Mouse (Mus musculus) intestine, postnatal 0 days (tissue): ENCODE measurements around the gene Foxa2. TPM values are rescaled to one million over a fixed set of nuclear protein-coding genes. Genes with fewer than 3 reads are reported as not detected.
A peak's percentile ranks its signal among the peaks of the same experiment; 100 is the strongest.

Experiments
- ATAC-seq: fragments of 200-750 bp; cut with Nextera tagmentation; 2 replicates; pipeline ENCODE4 v1.8.0; 2017; ENCODE audit warnings: mild to moderate bottlenecking, moderate TSS enrichment, moderate library complexity
- H3K27ac ChIP-seq: fragments of 300-500 bp; sonication (generic); 2 replicates; pipeline ENCODE4 v1.5.1; 2014; ENCODE audit warnings: mild to moderate bottlenecking, low read depth, low read length, moderate library complexity
- H3K27me3 ChIP-seq: fragments of 300-500 bp; sonication (generic); replicated peaks from 2 replicates; pipeline ENCODE4 v1.6.1; 2014; ENCODE audit warnings: low read length, mixed read lengths; ENCODE audit not compliant: control insufficient read depth, insufficient read depth
- H3K36me3 ChIP-seq: fragments of 300-500 bp; sonication (generic); 2 replicates; pipeline ENCODE4 v1.6.1; 2014; ENCODE audit warnings: mild to moderate bottlenecking, moderate library complexity; ENCODE audit not compliant: control insufficient read depth, insufficient read depth
- H3K4me1 ChIP-seq: fragments of 300-500 bp; sonication (generic); replicated peaks from 2 replicates; pipeline ENCODE4 v1.6.1; 2014; ENCODE audit warnings: antibody characterized with exemption, low read length, mixed read lengths; ENCODE audit not compliant: control insufficient read depth, insufficient read depth
- H3K4me2 ChIP-seq: fragments of 300-500 bp; sonication (generic); replicated peaks from 2 replicates; pipeline ENCODE4 v1.6.1; 2014; ENCODE audit warnings: low read depth, mild to moderate bottlenecking, moderate library complexity
- H3K4me3 ChIP-seq: fragments of 300-500 bp; sonication (generic); 2 replicates; pipeline ENCODE4 v1.5.1; 2014; ENCODE audit warnings: low read depth, low read length
- H3K9ac ChIP-seq: fragments of 300-500 bp; sonication (generic); 2 replicates; pipeline ENCODE4 v1.6.1; 2014; ENCODE audit warnings: mild to moderate bottlenecking, low read depth, low read length
- H3K9me3 ChIP-seq: fragments of 300-500 bp; sonication (generic); 2 replicates; pipeline ENCODE4 v1.6.1; 2016; ENCODE audit warnings: mixed run types; ENCODE audit not compliant: control insufficient read depth
- CTCF ChIP-seq: sonication (generic); IDR thresholded peaks from 2 replicates; pipeline ENCODE4 v1.5.1; 2016; ENCODE audit warnings: low read depth, mild to moderate bottlenecking, control low read depth, antibody characterized with exemption, moderate library complexity
- WGBS: fragments of 180-500 bp; shearing (Covaris S2); extraction: QIAGEN DNeasy Blood & Tissue Kit; methylation state at CpG from one replicate; pipeline ENCODE4 v1.1.7; 2014; 5-methylcytosine and 5-hydroxymethylcytosine counted together
- polyA plus RNA-seq: library from polyadenylated mRNA; unstranded; fragments of >200 nt; fragmentation: Nextera tagmentation; extraction: Ambion mirVana; gene quantifications from 2 replicates; pipeline ENCODE4 v1.2.1, GENCODE M21; 2015

The Foxa2 gene
- polyA plus RNA-seq, 1 experiment from 2014 or later: 1.5 TPM

GRCm38 (mm10) chr2:148044877-148045539 is 1.8 kb downstream of the Foxa2 start:
- peaks cover 97% of the 10 kb centered on the region for H3K27me3 ChIP-seq
- WGBS: under 1% methylated on average over 26 of the region's 26 CpGs
- H3K4me2 ChIP-seq: peak overlapping the region; percentile 79
- no peak overlapping the region for H3K9ac ChIP-seq
- ATAC-seq: no peak
- H3K4me1 ChIP-seq: no peaks in the 10 kb centered on the region
- H3K4me3 ChIP-seq: peak overlapping the region; percentile 45
- no peak overlapping the region for H3K27ac ChIP-seq
- no peaks in the 10 kb centered on the region for H3K9me3 ChIP-seq
- no peak for TF ChIP-seq CTCF
- no peaks in the 10 kb centered on the region for H3K36me3 ChIP-seq

DNA sequence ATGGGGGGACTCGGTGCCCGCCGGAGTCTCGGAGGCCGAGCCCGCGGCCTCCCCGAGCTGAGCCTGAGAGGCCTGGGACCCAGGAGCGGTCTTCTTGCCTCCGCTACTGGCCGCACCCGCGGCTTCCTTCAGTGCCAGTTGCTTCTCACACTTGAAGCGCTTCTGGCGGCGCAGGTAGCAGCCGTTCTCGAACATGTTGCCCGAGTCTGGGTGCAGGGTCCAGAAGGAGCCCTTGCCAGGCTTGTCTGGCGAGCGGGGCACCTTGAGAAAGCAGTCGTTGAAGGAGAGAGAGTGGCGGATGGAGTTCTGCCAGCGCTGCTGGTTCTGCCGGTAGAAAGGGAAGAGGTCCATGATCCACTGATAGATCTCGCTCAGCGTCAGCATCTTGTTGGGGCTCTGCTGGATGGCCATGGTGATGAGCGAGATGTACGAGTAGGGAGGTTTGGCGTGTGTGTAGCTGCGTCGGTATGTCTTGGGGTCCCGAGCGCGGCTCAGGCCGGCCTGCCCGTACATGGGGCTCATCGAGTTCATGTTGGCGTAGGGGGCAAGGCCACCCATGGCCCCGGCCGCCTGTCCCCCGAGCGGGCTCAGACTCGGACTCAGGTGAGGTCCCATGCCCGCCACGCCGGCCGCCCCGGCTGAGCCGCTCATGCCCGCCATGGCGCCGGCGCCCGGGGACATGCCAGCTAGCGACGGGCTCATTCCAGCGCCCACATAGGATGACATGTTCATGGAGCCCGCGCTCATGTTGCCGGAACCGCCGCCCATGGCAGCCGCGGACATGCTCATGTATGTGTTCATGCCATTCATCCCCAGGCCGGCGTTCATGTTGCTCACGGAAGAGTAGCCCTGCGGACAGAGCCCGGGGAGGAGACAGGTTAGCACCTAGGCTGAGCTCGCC is 2.5 kb downstream of the Foxa2 start:
- TF ChIP-seq CTCF: no peak
- Histone ChIP-seq H3K9me3 (no peaks in the 10 kb centered on the region), H3K9ac (no peak overlapping the region), H3K36me3 (no peaks in the 10 kb centered on the region), H3K4me2 (peak overlapping the region; percentile 79), H3K4me1 (no peaks in the 10 kb centered on the region), H3K27me3 (peaks cover 98% of the 10 kb centered on the region), H3K27ac (no peak overlapping the region), H3K4me3 (peak overlapping the region; percentile 45)
- no peak for ATAC-seq
- 16% methylated on average over 71 of the region's 71 CpGs for WGBS

DNA sequence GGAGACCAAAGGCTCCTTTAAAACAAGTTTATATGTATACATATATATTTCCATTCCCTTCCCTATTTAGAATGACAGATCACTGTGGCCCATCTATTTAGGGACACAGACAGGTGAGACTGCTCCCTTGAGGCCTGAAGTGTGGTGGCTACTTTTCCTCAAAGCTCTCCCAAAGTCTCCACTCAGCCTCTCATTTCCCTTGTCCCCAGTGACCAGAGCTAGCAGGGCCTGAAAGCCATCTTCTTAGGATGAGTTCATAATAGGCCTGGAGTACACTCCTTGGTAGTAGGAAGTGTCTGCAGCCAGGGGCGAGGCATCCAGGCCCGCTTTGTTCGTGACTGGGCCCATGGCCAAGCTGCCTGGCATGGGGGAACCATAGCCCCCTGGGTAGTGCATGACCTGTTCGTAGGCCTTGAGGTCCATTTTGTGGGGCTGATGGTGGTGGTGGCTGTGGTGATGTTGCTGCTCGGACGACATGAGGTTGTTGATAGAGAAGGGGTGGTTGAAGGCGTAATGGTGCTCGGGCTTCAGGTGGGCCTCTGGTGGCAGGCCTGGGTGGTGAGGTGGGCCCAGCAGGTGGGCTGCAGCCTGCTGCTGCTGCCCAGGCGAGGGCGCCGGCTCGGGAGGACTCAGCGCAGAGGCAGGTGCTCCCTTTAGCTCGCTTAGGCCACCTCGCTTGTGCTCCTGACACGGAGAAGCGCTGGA is 3.3 kb downstream of the Foxa2 start:
- peak overlapping the region; percentile 45; the same call in 1 of the 2 replicates for H3K4me3 ChIP-seq
- no peak for ATAC-seq
- no peaks in the 10 kb centered on the region for H3K4me1 ChIP-seq
- WGBS: 49% methylated on average over 17 of the region's 17 CpGs
- peak overlapping the region; percentile 79 for H3K4me2 ChIP-seq
- H3K9me3 ChIP-seq: no peaks in the 10 kb centered on the region
- H3K27me3 ChIP-seq: peaks cover 98% of the 10 kb centered on the region
- TF ChIP-seq CTCF: no peak
- H3K36me3 ChIP-seq: no peaks in the 10 kb centered on the region
- no peak overlapping the region for H3K27ac ChIP-seq
- H3K9ac ChIP-seq: no peak overlapping the region

- Histone ChIP-seq H3K9ac (no peak overlapping the region), H3K27ac (no peak overlapping the region), H3K27me3 (peaks cover 98% of the 10 kb centered on the region), H3K36me3 (no peaks in the 10 kb centered on the region), H3K4me1 (no peaks in the 10 kb centered on the region), H3K4me3 (no peak overlapping the region), H3K9me3 (no peaks in the 10 kb centered on the region), H3K4me2 (no peak overlapping the region)
- WGBS: 61% methylated on average over 3 of the region's 3 CpGs
- ATAC-seq: no peak
- TF ChIP-seq CTCF: no peak
Measured at GRCm38 (mm10) chr2:148042126-148042640, 4.6 kb downstream of the Foxa2 start.

- WGBS: 56% methylated on average over 5 of the region's 5 CpGs
- Histone ChIP-seq H3K36me3 (no peaks in the 10 kb centered on the region), H3K27ac (no peak overlapping the region), H3K9ac (no peak overlapping the region), H3K4me1 (no peaks in the 10 kb centered on the region), H3K9me3 (no peaks in the 10 kb centered on the region), H3K4me2 (no peak overlapping the region), H3K4me3 (no peak overlapping the region), H3K27me3 (peaks cover 98% of the 10 kb centered on the region)
- ATAC-seq: no peak
- no peak for TF ChIP-seq CTCF
Measured at GRCm38 (mm10) chr2:148041381-148041780, 5.4 kb downstream of the Foxa2 start.
